Mouse (Mus musculus) lung, postnatal 4 days (tissue): Measurements from ENCODE around the gene Farsb.

Source experiments
- DNase-seq, 2 experiments: peaks; one replicate each; pipeline ENCODE4 v3.0.0; 2021

Farsb gene

DNA sequence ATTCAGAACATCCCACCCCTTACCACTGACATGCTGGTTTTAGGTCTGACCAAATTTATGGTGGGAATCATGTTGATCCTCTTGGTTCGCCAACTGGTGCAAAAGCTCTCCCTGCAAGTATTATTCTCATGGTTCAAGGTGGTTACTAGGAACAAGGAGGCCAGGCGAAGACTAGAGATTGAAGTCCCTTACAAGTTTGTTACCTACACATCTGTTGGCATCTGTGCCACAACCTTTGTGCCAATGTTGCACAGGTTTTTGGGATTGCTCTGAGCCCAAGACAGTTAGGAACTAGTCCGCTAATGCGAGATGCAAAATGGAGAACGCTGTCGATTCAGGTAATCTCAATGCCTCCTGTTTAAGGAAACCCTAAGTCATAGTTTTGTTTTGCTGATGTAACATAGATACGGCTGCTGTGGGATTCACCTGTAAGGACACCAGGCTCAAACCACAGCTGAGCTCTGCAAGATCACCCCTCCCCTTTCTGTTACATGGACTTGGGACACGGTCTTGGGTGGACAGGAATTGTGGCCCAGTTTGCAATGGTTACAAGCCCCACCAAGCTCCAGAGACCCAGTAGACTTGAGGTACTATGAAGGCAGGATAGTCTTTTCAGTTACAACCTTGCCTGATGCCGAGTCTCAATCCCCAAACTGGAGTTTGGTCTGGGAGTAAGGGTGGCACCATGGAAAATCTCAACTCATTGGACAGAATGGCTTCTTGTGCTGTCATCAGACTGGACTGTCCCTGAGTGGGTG, 71.4 kb downstream of the Farsb start:
- no peak for DNase-seq

DNA sequence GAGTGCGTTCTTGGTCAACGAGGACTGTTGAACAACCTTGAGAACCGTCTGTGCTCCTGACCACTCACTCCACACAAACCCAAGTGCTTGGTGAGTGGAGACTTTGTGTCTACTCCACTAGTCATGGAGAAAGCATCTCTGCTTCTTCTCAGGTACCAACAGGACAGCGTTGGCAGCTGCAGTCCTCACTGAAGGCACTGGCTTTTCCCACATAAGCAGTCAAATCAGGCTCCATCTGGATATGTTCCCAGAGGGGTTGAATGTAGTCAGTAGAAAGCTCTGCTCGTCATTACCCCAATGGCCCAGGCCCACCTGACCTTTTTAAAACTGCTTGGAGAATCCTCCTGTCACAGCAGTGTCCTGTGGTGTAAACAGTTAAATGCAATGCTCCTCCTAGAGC, 74.3 kb downstream of the Farsb start:
- DNase-seq = no peak

DNA sequence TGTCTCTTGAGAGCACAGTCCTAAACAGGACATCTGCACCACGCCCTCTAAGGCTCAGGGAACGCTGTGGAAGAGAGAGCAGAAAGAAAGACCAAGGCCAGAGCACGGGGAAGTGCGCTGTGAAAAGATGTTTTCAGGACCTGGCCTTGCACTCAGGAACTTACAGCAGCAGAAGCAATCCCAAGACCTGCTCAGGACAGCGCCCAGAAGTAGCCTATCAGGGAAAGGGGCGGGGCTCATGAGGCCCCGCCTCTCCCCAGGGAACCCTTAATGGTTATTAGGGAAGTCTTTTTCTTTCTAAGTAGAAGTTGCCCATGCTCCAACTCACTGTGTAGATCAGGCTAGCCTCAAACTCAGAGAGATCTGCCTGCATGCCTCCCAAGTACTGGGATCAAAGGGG, 76.0 kb downstream of the Farsb start:
- peak in 1 of 2 experiments; percentile 34 for DNase-seq

DNA sequence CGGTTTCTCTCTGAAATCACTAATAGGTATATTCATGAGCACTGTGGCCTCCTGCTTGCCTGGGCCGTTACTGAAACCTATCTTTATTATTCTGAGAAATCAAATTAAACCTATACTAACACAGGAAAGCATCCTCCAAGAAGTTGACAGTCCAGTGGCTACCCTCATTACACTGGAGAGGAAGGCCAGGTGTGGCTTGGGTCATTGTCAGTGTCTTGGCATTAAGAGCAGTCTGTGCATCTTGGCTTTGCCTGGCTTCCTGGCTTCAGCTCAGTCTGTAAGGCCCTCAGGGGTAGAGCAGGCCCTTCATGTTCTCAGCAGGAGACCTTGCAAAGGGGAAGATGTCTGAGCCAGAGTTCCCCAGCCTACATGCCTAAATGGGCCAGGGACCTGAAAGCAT, 79.3 kb downstream of the Farsb start:
- DNase-seq = no peak

DNA sequence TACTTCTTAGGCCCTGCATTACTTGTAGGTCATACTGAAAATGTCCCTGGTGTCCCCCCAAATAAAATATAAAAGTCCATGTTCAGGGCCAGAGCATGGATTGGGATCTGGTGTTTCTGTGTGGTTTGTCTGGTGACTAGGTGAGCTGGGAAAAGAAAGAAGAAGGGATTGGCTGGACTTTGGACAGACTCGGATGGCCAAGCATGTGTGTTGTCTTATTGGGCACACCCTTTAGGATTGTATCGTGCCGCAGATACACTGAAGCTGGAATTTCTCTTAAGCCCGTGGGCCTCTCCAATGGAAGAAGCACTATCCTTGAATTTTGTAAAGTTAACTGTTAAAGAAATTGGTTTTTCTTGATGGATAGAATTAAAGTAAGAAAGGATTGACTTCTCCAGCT, 87.3 kb downstream of the Farsb start:
- no peak for DNase-seq

DNA sequence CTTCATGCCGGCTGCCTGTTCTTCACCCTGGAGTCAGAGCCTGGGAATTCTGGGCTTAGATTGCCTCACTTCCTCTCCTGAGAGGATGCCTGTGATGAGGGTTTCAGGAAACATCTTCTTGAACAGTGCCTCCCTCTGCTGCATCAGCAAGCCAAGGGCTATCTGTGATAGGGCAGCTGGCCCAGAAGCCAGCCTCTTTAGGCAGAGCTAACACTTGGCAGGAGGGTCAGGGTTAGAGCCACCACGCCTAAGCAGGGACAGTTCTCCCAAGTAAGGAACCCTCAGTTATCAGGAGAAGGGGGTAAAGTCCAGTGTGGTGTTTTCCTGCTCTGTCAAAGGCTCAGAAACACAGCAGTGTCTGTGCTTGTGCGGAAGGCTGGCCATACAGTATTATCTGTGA, 88.9 kb downstream of the Farsb start:
- no peak for DNase-seq

DNA sequence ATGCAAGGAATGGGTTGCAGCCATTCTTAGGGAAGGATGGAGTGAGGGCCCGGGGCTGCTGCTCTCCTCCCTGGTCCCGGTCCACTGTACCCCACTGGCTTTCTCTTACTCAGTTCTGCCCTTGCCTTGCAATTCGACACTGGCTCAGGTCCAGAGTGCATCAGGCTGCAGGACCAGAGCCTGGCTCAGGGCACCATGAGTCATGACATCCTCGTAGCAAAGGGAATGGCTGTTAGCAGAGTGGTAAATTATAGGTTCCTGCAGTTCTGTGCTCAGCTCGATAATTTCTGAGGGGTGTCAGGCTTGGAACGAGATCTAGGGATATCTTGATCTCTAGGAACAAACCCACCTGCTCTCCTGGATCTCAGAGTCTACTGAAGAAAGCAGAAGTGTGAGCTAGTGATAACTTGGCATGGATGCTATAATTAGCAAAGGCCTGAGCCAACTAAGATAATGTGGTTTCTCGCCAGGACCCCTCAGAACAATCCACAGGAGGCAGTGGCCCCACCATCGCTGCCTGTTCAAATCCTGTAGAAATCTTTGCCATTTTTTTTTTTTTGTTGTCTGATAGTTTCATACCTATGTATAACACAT, 92.3 kb downstream of the Farsb start:
- DNase-seq = no peak

DNA sequence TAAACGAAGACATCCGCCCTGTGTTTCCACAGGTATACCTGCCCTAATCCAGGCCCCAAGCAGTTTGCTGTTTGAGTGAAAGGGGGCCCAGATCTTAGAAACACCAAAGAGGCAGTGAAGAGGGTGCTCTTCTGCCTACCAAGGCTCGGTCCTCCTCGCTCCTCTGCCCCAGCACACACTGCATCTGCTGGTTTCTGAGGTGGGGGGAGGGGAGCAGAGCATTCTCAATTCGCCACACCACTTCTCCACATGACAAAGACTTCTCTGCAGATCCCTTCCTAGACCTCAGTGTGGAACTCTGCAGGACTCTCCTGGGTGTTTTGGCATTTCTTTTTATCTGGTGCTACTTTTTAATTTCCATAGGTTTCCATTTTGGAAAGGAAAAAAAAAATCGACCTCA, 93.0 kb downstream of the Farsb start:
- no peak for DNase-seq

DNA sequence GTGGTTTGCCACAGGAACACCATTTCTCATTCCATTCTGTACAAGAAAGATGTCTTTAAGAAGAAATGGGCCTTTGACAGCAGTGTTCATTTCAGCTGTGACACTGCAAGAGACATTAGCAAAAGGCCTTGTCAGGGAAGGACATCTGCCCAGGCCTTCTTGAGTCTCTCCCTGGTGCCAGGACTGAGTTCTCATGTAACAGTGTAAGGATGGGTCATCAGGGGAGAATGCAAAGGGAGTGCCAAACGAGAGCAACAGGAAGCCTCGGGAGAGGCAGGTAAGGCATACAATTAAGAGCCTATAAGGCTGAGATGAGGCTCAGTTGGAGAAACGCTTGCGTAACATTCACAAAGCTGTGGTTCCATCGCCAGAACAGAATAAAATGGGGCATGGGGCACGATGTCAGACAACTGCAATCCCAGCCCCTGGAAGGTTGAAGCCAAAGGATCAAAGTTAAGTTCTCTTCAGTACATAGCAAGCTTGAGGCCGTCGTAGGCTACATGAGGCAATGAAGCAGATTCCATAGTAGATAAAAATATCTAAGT, 93.4 kb downstream of the Farsb start:
- DNase-seq = no peak

DNA sequence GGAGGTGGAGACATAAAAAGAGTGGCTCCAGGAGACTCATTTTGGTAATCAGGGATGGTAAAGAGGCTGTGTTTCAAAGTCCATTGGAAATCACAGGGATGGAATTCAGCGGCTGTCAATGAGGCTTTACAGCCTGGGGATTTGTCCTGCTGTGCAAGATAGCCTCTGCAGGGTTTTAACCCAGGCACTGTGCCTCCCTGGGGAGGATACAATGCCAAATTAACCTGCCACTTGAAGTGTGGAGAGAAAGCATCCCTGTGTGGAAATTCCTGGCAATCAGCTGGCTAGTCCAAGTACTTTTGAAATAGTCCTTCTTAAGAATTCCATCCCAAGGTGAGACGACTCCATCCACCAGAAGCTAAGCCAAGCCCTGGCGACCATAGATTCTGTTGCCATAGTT, 99.8 kb downstream of the Farsb start:
- no peak for DNase-seq

DNA sequence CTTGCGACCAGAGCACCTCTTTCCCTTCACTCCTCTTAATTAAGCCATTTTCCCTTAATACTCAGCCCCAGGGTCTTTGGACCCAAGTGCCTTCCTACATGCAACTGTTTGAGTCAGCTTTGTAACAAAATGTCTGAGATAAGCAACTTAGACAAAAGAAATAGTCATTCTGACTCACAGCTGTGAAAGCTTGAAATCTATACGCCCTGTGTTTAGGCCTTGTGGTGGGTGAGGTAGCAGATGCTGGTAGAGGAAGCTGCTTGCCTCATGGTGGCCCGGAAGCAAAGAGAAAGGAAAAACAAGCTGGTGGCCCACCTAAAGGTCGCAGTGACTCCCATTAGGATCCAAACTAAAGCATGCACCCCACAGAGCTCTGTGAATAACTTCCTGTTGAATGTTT, 100.8 kb downstream of the Farsb start:
- no peak for DNase-seq

DNA sequence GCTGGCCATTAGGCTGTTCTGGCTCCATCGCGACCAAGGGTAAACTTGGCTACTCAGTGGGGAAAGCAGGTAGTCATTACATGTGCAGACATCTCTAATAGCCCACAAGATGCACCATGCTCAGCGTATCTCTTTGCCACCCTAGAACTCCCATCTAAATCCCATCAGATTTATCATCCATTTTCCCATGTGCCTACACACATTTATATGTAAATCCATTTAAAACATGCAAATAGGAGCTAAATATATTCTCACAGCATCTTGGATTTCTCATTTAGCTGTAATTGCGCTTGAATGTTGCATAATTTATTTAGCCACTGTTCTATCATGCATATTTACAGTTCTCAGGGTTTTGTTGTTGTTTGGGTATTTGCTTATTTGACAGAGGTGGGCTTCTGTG, 107.7 kb downstream of the Farsb start:
- no peak for DNase-seq

DNA sequence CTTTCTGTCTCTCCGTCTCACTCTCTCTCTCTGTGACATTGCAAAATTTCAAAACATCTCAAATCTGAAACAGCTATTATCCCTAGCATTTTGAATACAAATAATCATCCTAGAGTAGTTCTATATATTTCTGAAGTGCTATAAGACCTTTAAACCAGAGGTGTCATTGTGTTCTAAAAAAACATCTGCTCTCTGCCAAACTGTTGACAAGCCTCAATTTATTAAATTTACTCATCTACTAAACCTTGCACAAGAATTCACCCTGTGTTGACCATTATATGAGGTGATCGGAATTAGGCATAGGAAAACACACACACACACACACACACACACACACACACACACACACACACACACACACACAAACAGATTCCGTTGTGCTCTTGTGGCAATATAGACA, 113.6 kb downstream of the Farsb start:
- no peak for DNase-seq

DNA sequence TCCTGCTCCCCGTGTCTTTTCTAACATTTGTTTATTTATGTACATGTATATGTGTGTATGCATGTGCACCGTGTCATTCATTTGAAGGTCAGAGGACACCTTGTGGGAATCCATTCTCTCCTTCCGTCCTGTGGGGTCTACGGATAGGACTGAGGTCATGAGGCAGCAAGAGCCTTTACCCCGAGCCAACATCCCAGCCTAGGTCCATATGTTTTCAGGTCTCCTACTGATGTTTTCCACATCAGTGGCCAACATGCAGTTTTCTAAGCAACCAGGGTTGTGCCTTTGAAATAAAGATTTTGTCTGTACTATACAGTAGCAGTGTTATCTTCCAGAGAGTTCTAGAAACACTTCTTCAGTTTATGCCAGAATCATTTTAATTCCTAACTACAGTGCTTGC, 114.9 kb downstream of the Farsb start:
- DNase-seq = no peak

DNA sequence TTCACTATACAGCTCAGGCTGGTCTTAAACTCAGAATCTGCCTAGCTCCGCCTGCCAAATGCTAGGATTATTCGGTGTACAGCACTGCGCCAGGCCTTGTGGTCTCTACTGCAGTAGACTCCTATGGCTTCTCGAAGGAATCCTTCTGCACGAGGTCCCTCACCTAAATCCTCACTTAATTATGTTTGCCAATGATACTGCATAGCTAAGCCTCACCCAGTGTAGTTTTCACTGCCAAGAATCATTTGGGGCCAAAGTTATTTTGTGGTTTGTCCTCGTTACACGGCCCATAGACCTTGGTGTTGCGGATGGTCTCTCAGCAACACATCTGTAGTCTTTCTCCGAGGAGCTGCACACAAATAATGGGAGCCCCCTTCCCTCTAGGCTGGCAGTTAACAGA, 116.4 kb downstream of the Farsb start:
- DNase-seq = no peak

DNA sequence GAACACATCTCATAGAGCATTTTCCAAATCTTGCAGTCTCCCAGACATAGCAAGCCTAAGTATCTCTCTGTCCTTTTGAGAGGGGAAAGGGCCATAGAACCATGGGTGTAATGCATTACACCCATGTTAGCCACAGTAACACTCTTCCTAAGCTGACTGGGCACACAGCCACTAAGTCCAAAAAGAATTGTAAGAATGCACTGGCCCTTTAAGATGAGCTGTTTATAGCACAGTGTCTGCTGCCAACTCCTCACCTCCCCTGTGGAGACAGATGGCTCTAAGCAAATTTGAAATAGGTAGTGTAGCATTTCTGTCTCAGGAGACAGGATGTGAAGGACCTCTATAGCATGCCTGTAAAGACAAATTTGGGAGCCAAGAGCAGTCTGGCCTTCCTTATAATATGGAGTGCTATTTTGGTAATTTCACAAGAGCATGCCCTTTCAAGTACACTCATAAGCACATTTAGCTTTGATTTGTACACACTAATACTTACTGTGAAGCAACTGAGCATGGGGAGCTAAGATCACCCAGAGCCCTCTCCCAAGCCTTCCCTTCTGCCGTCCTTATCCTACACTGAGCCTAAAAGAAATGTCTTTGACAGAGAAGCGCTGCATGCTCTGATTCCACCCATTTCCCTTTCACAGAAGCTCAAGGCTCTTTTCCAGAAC, 117.0 kb downstream of the Farsb start:
- DNase-seq = no peak

DNA sequence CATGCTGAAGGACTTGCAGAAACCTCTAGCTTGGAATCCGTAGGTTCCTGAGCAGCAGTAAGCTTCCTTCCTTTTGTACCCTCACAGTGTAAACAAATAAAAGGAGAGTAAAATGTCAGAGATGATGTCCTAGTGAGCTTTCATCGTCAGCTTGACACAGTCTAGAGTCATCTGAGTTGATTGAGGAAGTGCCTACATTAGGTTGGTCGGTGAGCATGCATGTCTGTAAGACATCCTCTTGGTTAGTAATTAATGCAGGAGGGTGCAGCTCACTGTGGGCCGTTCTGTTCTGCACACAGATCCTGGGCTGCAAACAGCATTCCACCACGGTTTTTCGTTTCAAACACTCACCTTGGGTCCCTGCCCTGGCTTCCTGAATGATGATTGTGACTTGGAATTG, 118.6 kb downstream of the Farsb start:
- DNase-seq = no peak
